Mouse (Mus musculus) C2C12 (cell line): ENCODE data around the gene Treh.
A peak's percentile ranks its signal among the peaks of the same experiment; 100 is the strongest.

Experiments
- CEBPB ChIP-seq: IDR thresholded peaks from one replicate; pipeline ENCODE4 v1.6.1; 2011; ENCODE audit warnings: low read depth, mild to moderate bottlenecking, control low read depth, moderate library complexity
- CTCF ChIP-seq: IDR thresholded peaks from one replicate; pipeline ENCODE4 v1.5.1; 2011; ENCODE audit not compliant: control insufficient read depth, insufficient read depth, insufficient read length
- MAX ChIP-seq: IDR thresholded peaks from one replicate; pipeline ENCODE4 v1.6.1; 2011; ENCODE audit warnings: mild to moderate bottlenecking, control low read depth
- USF1 ChIP-seq: IDR thresholded peaks from one replicate; pipeline ENCODE4 v1.6.1; 2011; ENCODE audit warnings: low read depth, mild to moderate bottlenecking, control low read depth, moderate library complexity

DNA sequence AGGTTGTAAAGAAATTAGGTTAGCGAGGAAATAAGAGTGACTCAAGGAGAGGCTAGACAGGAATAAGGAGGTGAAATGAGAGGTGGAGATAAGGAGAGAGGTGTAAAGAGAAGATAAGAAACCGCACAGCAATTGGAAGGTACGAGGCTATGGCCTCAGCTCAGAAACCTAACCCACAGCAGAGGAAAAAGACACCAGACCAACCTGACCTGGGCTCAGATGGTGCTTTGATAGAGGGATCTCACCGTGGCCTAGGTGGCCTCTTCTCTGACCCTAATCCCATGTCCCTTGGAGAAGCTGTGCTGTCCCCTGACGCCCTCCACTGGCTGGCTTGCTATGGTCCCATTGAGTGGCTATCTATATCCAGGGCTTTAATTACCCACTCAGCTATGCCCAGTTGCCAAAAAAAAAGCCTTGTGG lies 59.1 kb downstream of the Treh start:
- peak; percentile 3 for TF ChIP-seq CTCF
- TF ChIP-seq MAX = no peak
- no peak for TF ChIP-seq CEBPB
- no peak for TF ChIP-seq USF1
